Mouse (Mus musculus): ENCODE data around the gene Nr1h2. TPM values are rescaled to one million over a fixed set of nuclear protein-coding genes. Genes with fewer than 3 reads are reported as not detected.

Gene Nr1h2
- total RNA-seq, 2 experiments from 2014 or later = 45.5 to 47.2 TPM

GRCm38 (mm10) chr7:44584921-44585320 lies 31.2 kb upstream of the Nr1h2 start:
- DNase-seq = no peak

GRCm38 (mm10) chr7:44584265-44584804 lies 30.6 kb upstream of the Nr1h2 start:
- no peak for DNase-seq

- DNase-seq = no peak
Observed at GRCm38 (mm10) chr7:44583146-44583545, 29.4 kb upstream of the Nr1h2 start.

GRCm38 (mm10) chr7:44582709-44583108 lies 29.0 kb upstream of the Nr1h2 start:
- DNase-seq = no peak

GRCm38 (mm10) chr7:44581637-44582036 lies 27.9 kb upstream of the Nr1h2 start:
- DNase-seq = no peak

GRCm38 (mm10) chr7:44576333-44576844 lies 22.6 kb upstream of the Nr1h2 start:
- DNase-seq = no peak

- DNase-seq = no peak
Observed at GRCm38 (mm10) chr7:44572956-44573484, 19.3 kb upstream of the Nr1h2 start.

- DNase-seq = no peak
Observed at GRCm38 (mm10) chr7:44572213-44572701, 18.5 kb upstream of the Nr1h2 start, which contains the start of gene Napsa. Gene Napsa, plus strand, starts transcription at chr7:44572380.

GRCm38 (mm10) chr7:44571811-44572210 lies 18.1 kb upstream of the Nr1h2 start:
- no peak for DNase-seq

GRCm38 (mm10) chr7:44570989-44571388 lies 17.2 kb upstream of the Nr1h2 start:
- no peak for DNase-seq

GRCm38 (mm10) chr7:44568803-44569202 lies 15.1 kb upstream of the Nr1h2 start:
- no peak for DNase-seq

- DNase-seq = no peak
Observed at GRCm38 (mm10) chr7:44565414-44565813, 11.7 kb upstream of the Nr1h2 start.

- no peak for DNase-seq
Observed at GRCm38 (mm10) chr7:44564486-44564885, 10.7 kb upstream of the Nr1h2 start.

GRCm38 (mm10) chr7:44563284-44563683 lies 9.5 kb upstream of the Nr1h2 start:
- DNase-seq = no peak

GRCm38 (mm10) chr7:44560435-44561400 lies 7.0 kb upstream of the Nr1h2 start:
- peak; percentile 87 for DNase-seq

GRCm38 (mm10) chr7:44557629-44558028 lies 3.9 kb upstream of the Nr1h2 start:
- DNase-seq = no peak

- DNase-seq = peak; percentile 88
Observed at GRCm38 (mm10) chr7:44553196-44553764, 471 bp downstream of the Nr1h2 start.

GRCm38 (mm10) chr7:44552141-44552908 lies 1.4 kb downstream of the Nr1h2 start:
- DNase-seq = peak; percentile 4

GRCm38 (mm10) chr7:44551731-44552130 lies 2.0 kb downstream of the Nr1h2 start:
- DNase-seq = no peak

- peak; percentile 5 for DNase-seq
Observed at GRCm38 (mm10) chr7:44551301-44551700, 2.5 kb downstream of the Nr1h2 start.

- no peak for DNase-seq
Observed at GRCm38 (mm10) chr7:44550409-44550678, 3.4 kb downstream of the Nr1h2 start.
